Mouse (Mus musculus) embryonic fibroblast, embryonic 13.5 days (primary cell): Measurements from ENCODE around the gene Sfxn5. TPM values are rescaled to one million over a fixed set of nuclear protein-coding genes. Genes with fewer than 3 reads are reported as not detected.

Experiments used
- H3K27ac ChIP-seq: 2 replicates; pipeline ENCODE4 v1.5.1; 2012; ENCODE audit warnings: low read length, control low read depth, inconsistent platforms; ENCODE audit not compliant: insufficient read depth
- H3K4me1 ChIP-seq: 2 replicates; pipeline ENCODE4 v1.6.1; 2011; ENCODE audit warnings: low read length; ENCODE audit not compliant: control insufficient read depth, insufficient read depth
- H3K4me3 ChIP-seq: 2 replicates; pipeline ENCODE4 v1.5.1; 2011; ENCODE audit warnings: mild to moderate bottlenecking, control low read depth, low read length; ENCODE audit not compliant: insufficient read depth
- CTCF ChIP-seq: IDR thresholded peaks from 2 replicates; pipeline ENCODE4 v1.5.1; 2011; ENCODE audit warnings: mild to moderate bottlenecking, control low read depth, low read length, moderate library complexity, borderline replicate concordance; ENCODE audit not compliant: insufficient read depth
- POLR2A ChIP-seq: IDR thresholded peaks from 2 replicates; pipeline ENCODE4 v1.6.1; 2011; ENCODE audit warnings: low read depth, mild to moderate bottlenecking, control low read depth, low read length, moderate library complexity
- polyA plus RNA-seq: library from polyadenylated mRNA; stranded (reverse); fragments of >200 nt; gene quantifications from 2 replicates; pipeline ENCODE4 v1.2.4, GENCODE M21; 2011; ENCODE audit warnings: low read depth; ENCODE audit not compliant: missing spikeins, insufficient read length

Sfxn5 gene
- polyA plus RNA-seq, 1 experiment: 9.7 TPM

- Histone ChIP-seq H3K27ac (no peak overlapping the region), H3K4me1 (no peaks in the 10 kb centered on the region; the same call in 1 of the 2 replicates), H3K4me3 (no peak overlapping the region)
- TF ChIP-seq POLR2A: no peak
- TF ChIP-seq CTCF: no peak
Observed at GRCm38 (mm10) chr6:85336944-85337343, 3.7 kb upstream of the Sfxn5 start.

- no peak overlapping the region for H3K4me3 ChIP-seq
- H3K4me1 ChIP-seq: peaks cover 7% of the 10 kb centered on the region; the same call in 1 of the 2 replicates
- H3K27ac ChIP-seq: no peak overlapping the region
- TF ChIP-seq POLR2A (no peak), CTCF (no peak)
Observed at GRCm38 (mm10) chr6:85335352-85335751, 2.1 kb upstream of the Sfxn5 start.

- Histone ChIP-seq H3K4me1 (peaks cover 7% of the 10 kb centered on the region; the same call in 1 of the 2 replicates), H3K27ac (no peak overlapping the region), H3K4me3 (no peak overlapping the region)
- no peak for TF ChIP-seq POLR2A
- TF ChIP-seq CTCF: no peak
Observed at GRCm38 (mm10) chr6:85334851-85335250, 1.6 kb upstream of the Sfxn5 start.

- TF ChIP-seq CTCF: no peak
- TF ChIP-seq POLR2A: no peak
- Histone ChIP-seq H3K4me1 (peaks cover 7% of the 10 kb centered on the region; the same call in 1 of the 2 replicates), H3K27ac (no peak overlapping the region), H3K4me3 (no peak overlapping the region)
Observed at GRCm38 (mm10) chr6:85334251-85334650, 1.0 kb upstream of the Sfxn5 start.

- H3K4me1 ChIP-seq: peaks cover 7% of the 10 kb centered on the region; the same call in 1 of the 2 replicates
- H3K27ac ChIP-seq: peak overlapping the region; percentile 29
- TF ChIP-seq CTCF: no peak
- TF ChIP-seq POLR2A: no peak
- peak overlapping the region; percentile 71 for H3K4me3 ChIP-seq
Observed at GRCm38 (mm10) chr6:85333732-85334131, 510 bp upstream of the Sfxn5 start.

- peak; percentile 49 for TF ChIP-seq POLR2A
- TF ChIP-seq CTCF: no peak
- Histone ChIP-seq H3K4me1 (peaks cover 7% of the 10 kb centered on the region; the same call in 1 of the 2 replicates), H3K27ac (peak overlapping the region; percentile 19), H3K4me3 (peak overlapping the region; percentile 71)
Observed at GRCm38 (mm10) chr6:85332351-85332999, 747 bp downstream of the Sfxn5 start.

GRCm38 (mm10) chr6:85331736-85332135 is 1.5 kb downstream of the Sfxn5 start:
- no peak overlapping the region for H3K27ac ChIP-seq
- H3K4me1 ChIP-seq: peaks cover 8% of the 10 kb centered on the region; the same call in 1 of the 2 replicates
- TF ChIP-seq CTCF (no peak), POLR2A (no peak)
- peak overlapping the region; percentile 71 for H3K4me3 ChIP-seq

- Histone ChIP-seq H3K4me1 (peaks cover 10% of the 10 kb centered on the region; the same call in 1 of the 2 replicates), H3K4me3 (no peak overlapping the region; the same call in 1 of the 2 replicates), H3K27ac (no peak overlapping the region)
- TF ChIP-seq CTCF (no peak), POLR2A (no peak)
Observed at GRCm38 (mm10) chr6:85331221-85331735, 1.9 kb downstream of the Sfxn5 start.

GRCm38 (mm10) chr6:85329666-85330185 is 3.5 kb downstream of the Sfxn5 start:
- H3K4me3 ChIP-seq: no peak overlapping the region
- peaks cover 15% of the 10 kb centered on the region for H3K4me1 ChIP-seq
- H3K27ac ChIP-seq: no peak overlapping the region
- TF ChIP-seq CTCF (no peak), POLR2A (no peak)

GRCm38 (mm10) chr6:85326564-85326963 is 6.7 kb downstream of the Sfxn5 start:
- H3K4me3 ChIP-seq: no peak overlapping the region
- TF ChIP-seq POLR2A (no peak), CTCF (no peak)
- no peak overlapping the region for H3K27ac ChIP-seq
- H3K4me1 ChIP-seq: peaks cover 20% of the 10 kb centered on the region
